Mouse (Mus musculus) embryonic stem cell, embryonic (primary cell): Measurements from ENCODE around the gene Htr1f.
"Not testable (repeated sequence)": the region's sequence is repeated elsewhere in the genome, so short reads cannot be mapped to it uniquely, and the experiment has no call there.

Source experiments
- CTCF ChIA-PET, 4 experiments: fragments of 300-600 bp in 2 of 4; fragments of 350-600 bp in 2 of 4; sonication (Branson Sonifier 250); formaldehyde crosslinking; loops; one replicate each; lab custom pipeline; 2022; ENCODE audit warnings: inconsistent platforms in 2 of 4; lab: Charles Lee
- POLR2A ChIA-PET, 4 experiments: fragments of 300-600 bp in 2 of 4; fragments of 350-600 bp in 2 of 4; sonication (Branson Sonifier 250); formaldehyde crosslinking; loops; one replicate each; lab custom pipeline; 2022; ENCODE audit warnings: antibody characterized with exemption in 4 of 4, inconsistent platforms in 1 of 4; lab: Charles Lee

Htr1f gene

DNA sequence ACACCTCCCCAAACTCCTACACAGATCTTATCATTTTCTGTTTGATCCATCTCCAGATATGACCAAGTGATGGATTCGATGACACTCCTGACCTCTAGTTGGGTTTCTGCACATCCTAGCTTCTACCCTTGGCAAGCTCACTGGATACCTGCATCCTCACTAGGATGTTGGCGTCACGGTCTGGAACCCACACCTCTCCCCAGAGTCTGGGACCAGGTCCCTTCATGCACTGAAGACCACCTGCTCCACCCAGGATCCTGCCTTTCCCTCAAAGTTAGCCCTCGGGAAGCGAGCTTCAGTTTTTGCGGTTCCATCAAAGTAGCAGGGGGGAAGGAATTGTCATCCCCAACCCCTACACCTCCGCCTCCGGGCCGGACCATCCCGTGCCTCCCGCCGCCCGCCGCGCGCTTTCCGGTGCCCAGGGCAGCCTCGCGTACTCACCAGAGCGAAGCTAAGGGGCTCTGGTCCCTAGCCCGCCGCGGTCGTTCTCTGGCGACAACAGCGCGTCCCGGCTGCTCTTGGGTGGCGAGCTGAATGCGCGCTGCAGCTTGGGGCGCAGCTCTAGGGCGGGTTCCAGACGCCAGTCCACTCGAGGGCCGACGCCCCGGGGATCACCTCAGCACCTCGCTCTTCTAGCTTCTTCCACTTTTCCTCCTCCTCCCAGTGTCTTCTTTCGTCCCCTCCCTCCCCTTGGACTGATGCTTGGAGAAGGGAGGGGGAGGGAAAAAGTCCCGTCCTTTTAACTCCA is at the start of gene Htr1f:
TSS of gene Htr1f (minus strand) at position 671 of the 748 bp plus-strand sequence.
- ChIA-PET CTCF (interaction anchor here in 1 of 4 experiments (0.7 kb wide), 1 partner anchor 182 kb away, joined by 15 read pairs; no protein-coding TSS in a partner anchor), POLR2A (interaction anchor here in 1 of 4 experiments (1.1 kb wide), 1 partner anchor 220 kb away, joined by 3 read pairs; no protein-coding TSS in a partner anchor)

DNA sequence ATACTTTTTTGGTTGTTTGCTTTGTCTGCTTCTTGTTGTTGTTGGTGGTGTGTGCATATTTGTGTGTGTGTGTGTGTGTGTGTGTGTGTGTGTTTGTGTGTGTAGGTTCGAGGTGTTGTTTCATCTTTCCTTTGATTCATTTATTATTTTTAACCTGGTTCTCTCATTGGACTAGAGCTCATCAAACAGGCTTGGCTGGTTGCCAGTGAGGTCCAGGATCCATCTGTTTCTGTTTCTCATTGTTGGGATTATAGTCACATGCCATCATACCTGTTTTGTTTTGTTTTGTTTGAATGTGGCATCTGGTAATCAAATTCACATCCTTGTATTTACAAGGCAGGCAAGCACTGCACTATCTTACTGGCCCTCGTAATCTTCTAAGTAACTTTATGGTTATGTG is 34.1 kb upstream of the Htr1f start:
- ChIA-PET CTCF (no interaction called here), POLR2A (no interaction called here)

DNA sequence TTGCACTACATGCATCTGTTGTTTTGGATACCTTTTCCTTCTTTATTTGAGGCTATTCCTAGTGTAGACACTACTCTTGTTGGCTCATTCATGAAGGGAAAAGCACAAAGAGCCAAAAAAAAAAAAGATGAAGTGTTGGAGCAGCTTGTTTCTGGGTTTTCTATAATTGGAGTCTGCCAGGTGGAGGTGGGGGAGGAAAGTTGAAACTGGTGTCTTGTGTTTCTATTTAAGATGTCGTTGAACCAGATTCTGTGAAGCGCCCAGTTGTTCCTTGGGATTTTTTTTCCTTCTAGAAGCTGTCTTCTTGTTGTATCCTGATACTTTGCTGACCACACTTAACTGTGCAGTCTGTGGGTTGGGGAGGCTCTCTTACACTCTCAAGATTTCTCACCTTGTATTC is 23.7 kb upstream of the Htr1f start:
- ChIA-PET CTCF (no interaction called here), POLR2A (no interaction called here)

DNA sequence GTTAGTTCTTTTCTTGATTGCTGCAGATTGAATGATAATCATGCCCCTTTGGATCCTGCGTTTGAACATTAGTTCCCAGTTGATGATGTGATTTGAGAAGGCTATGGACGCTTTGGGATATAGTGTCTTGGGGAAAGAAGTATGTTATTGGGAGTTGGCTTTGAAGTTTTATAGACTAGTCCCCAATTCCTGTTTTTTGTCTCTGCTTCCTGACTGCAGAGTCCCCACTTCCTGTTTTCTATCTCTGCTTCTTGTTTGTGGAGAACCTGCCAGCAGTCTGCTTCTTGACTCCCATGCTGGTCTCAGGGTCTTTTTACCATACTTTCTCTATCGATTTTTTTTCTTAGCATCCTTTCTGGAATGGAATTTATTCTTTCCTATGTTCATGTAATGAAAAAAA is 22.2 kb upstream of the Htr1f start:
- ChIA-PET CTCF (no interaction called here), POLR2A (no interaction called here)

DNA sequence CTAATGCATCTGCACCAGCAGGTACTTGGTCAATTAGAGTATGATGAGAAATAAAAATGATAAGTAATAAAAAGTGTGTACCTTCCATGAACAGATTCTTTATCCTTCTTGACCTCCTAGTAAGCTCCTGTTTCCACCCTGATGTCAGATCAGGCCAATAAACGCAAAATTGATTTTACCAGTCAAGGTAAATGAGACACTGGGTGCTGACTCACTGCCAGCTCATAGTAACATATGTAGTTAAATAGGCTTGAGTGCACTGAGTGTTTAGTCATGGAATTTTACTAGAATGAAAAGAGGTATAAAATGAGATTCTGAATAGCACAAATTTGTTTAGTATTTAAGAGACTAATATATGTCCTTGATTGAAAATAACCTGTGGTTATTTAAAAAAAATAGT is 6.6 kb upstream of the Htr1f start:
- POLR2A ChIA-PET, result no interaction called here
- CTCF ChIA-PET, result no interaction called here

DNA sequence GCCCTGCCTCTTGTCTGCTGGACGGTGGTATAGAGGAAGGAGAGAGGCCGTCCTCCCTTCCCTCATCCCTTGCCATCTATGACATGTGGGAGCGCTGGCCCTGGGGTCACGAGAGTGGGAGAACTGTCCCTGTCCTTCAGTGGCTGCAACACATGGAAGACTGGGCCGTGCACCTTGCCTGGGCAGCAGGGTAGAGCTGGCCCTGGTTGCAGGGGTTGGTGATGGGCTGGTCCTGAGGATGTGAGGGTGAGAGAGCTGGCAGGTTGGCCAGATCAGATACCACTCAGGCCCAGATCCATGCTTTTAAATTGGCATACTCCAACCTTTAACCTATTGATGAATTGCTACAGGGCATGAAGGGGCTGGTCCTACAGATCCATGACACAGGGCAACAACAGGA is 12.1 kb downstream of the Htr1f start:
- CTCF ChIA-PET, result no interaction called here
- POLR2A ChIA-PET, result interaction anchor here in 1 of 4 experiments (0.6 kb wide), 1 partner anchor 217 kb away, joined by 3 read pairs; no protein-coding TSS in a partner anchor

DNA sequence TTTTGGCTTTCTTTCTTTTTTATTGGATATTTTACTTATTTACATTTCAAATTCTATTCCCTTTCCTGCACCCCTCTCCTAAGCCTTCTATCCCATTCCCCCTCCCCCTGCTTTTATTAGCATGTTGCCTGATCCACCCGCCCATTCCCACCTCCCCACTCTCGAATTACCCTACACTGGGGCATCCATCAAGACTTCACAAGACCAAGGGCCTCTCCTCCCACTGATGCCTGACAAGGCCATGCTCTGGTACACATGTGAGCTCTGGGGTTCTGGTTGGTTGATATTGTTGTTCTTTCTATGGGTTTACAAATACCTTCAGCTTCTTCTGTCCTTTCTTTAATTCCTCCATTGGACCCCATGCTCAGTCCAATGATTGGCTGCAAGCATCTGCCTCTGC is 22.2 kb downstream of the Htr1f start:
- ChIA-PET CTCF (no interaction called here), POLR2A (no interaction called here)

DNA sequence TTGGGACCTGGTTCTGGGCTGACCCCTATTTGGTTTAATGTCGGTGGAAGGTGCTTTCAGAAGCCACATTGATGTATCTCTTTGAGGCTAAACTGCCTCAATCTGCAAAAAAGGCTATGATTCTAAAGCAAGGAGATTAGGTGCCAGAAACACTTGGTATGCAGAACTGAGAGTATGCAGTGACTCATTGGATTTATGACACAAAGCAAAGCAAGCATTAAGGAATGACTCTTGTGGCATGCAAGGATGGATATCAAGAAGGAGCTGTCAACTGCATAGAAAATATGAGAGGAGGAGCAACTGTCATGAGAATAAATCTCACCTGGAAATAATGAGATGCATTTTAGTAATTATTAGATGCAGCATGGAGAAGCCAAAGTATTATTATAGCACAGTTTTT is 35.8 kb downstream of the Htr1f start:
- ChIA-PET POLR2A (no interaction called here), CTCF (no interaction called here)

DNA sequence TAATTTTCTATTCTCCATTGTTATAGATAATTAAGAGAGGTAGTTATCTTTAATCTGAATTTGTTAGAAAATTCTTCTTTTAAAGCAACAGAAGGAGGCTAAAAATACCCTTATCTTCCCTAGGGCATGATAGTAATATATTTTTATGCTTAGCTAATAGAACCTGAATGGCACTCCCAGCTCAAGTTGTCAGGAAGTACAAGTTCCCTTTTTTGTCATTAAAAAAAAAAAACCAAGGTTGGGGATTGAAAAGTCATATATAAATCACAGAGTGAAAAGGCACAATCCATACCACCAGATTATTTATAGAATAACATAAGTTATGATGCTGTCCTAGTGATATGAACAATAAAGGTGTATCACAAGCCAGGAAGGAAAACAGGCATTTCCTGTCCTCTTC is 39.4 kb downstream of the Htr1f start:
- POLR2A ChIA-PET, result no interaction called here
- CTCF ChIA-PET, result no interaction called here

DNA sequence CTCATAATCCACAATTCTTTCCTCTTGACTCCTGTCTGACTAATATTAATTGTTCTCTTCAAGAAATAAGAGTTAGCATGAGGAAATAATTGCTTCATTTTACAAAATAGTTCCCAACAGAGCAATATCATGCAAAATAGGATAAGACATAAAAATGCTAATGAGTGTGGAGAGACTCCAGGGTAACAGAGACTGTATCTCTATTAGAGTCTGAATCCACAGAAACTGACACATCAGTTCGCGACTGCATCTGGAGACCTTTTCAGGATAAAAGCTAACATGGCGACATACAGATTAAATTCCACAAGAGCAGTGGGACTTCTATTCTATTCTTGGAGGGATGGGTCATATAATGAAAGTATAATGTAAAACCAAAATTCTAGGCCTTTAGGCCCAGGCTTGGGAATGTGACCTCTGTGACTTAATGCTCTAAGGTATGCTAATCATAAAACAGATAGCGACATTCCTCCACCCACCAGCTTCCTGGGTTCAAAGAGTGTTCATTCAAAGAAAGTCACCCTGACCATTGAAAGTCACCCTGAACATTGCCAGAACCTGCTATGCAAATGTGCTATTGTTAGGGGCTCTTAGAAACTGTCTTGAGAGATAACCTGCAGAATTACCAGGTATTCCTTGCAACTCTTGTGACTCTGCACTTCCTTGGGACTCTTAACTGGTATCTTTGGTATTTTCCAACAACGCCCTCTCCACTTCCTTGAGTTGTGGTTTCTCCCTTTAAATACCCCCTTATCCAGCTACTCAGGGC is 67.8 kb downstream of the Htr1f start:
- POLR2A ChIA-PET, CTCF ChIA-PET: not testable (repeated sequence)

DNA sequence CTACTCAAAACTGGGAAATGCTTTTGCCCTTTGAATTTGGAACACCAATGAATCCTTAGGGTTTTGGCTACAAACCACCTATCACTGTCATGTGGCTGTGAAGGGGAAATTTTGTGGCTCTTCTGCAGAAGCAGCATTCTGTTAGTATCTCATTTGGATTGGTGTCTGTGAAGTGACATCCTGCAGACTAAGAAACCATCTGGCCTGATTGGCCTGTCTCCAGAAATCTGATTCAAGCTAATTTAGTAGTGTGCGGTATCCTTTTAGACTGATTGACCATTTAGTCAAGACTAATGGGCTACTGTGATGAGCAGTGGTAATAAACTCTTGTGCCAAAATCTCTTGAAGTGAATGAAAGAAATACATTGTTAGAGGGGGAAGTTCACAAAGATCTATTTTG is 76.0 kb downstream of the Htr1f start:
- ChIA-PET POLR2A (no interaction called here), CTCF (no interaction called here)

DNA sequence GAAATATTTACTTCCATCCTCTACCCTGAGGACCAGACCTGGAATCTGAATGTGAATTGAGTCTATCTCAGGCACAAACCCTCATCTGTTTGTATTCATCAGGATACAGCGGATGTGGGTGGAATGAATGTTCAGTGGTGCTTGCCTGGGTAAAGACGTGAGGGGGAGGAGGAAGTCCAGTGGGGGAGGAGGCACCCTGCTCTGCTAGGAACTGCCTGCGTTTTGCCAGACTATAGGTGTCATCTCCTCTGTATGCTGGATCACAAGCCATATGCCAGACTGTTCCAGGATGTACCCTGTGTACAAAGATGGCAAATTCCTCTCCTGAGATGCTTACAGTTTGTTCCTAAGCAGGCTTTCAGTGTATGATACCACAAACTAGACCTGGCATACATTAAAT is 83.3 kb downstream of the Htr1f start:
- ChIA-PET POLR2A (no interaction called here), CTCF (no interaction called here)

DNA sequence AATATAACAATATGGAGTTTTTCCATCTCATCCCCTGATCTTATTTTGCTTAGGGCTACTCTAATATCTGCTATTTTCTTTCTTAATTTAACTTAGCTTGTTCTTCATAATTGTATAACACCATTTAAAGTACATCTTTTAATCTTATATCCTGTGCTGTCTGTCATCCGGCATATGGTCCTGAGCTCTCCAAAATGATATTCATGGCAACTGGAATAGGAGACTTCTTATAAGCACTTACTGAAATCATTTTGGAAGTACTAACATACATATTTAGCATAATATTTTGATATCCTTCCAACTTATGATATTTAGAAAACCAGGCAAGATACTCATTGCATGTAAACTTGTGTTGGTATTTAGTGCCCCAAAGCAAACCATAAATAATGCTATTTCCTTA is 86.9 kb downstream of the Htr1f start:
- ChIA-PET CTCF (no interaction called here), POLR2A (no interaction called here)

DNA sequence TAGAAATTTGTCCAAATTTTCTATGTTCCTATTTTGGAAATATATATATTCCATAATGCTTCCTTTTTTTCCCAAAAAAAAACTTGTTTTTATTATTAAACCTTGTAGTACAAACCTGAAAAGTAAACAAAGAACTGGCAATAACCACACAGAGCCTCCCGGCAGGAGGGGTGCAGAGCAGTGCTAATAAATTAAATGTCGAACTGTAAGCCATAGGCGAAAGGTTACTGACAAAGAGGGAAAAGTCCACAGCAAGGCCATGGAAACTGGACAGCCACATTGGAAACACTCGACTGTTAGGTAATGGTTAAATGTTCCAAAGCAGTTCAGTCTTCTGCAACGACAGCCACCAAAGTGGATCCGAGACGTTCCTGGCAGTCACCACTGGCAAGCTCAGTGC is 87.5 kb downstream of the Htr1f start:
- ChIA-PET CTCF (no interaction called here), POLR2A (no interaction called here)

DNA sequence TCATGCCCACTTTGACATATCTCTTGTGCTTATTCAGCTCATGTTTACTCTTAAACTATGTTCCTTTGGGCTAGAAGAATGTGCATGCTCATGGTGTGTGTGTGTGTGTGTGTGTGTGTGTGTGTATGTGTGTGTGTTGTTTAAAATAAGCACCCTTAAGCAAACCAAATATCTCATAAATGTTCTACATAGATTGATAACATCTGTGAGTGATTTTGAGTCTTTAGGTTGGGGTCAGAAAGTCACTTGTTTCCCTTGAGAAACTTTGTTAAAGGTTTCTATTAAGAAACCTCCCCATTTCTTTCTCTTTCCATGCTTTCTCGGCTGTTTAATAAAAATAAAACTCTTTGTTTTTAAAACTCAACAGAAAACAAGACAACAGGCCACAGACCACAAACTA is 88.1 kb downstream of the Htr1f start:
- ChIA-PET POLR2A (no interaction called here), CTCF (no interaction called here)

DNA sequence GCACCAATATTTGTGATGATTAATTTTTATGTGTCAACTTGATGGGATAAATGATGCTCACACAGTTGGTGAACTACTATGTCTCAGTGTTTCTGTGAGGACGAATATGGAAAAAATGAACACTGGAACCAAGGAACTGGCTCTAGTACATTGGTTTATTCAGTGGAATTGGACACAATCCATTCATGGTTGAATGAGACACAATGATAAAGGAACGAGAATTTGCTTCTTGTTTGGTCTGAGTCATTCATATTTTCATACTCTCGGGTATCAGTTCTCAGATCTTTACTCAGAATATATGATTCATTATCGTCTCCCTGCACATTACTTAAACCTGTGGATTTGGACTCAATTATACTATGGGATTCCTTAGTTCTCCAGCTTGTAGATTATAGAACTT is 90.4 kb downstream of the Htr1f start:
- CTCF ChIA-PET, result no interaction called here
- POLR2A ChIA-PET, result no interaction called here

DNA sequence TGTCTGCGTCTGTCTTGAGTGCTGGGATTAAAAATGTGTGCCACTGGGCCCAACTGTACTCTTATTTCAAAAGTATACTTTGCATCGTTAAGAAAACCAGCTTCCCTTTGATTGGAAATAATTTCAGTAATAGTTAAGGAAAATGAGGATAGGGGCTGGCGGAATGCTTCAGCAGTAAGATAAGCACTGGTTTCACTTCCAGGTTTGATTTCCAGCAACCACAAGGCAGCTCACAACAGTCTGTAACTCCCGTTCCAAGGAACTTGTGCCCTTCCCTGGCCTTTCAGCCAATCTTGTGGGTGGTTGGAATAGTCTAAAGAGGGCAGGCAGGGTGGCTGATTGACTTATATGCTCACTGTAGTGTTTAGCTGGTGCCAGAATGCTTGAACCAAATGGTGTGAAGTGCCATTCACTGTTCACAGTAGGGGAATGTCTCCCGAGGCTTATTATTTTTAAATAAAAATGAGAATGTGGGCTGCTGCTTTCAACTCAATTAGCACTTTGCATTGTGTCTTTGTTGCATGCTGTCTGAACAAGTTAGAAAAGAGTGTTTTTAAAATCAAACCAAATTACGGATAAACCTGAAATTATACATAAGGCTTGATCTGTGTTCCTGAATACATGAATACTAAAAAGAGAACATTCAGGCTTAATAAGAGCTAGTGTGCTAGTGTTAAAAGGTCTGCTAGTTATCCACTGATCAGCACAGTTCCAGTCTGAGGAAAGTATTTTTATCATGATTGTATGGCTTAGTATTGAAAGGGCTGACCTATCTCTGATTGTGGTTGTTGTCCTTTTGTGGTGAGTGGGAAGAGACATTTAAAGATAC is 103.4 kb downstream of the Htr1f start:
- ChIA-PET CTCF (no interaction called here), POLR2A (interaction anchor here in 1 of 4 experiments (0.5 kb wide), 1 partner anchor 87 kb away, joined by 3 read pairs; no protein-coding TSS in a partner anchor)

DNA sequence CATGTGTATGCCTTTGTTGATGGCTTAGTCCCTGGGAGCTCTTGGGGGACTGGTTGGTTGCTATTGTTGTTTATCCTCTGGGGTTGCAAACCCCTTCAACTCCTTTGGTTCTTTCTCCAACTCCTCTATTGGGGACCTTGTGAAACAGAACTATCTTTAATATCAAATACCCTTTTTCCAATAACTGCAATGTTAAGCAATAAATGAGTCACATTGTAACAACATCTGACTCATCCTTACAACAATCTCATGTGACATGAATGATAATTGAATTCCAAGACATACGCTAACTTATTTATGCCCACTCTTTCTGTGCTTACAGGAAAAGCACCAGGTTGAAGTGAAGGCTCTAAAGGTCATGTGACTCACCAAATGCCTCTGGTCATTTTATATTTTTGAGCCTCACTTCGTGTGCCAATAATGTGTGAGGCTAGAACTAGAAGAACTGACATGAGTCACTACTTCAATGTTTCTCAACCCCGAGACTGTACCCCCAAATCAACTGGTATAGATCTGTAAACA is 116.3 kb downstream of the Htr1f start:
- CTCF ChIA-PET, result no interaction called here

DNA sequence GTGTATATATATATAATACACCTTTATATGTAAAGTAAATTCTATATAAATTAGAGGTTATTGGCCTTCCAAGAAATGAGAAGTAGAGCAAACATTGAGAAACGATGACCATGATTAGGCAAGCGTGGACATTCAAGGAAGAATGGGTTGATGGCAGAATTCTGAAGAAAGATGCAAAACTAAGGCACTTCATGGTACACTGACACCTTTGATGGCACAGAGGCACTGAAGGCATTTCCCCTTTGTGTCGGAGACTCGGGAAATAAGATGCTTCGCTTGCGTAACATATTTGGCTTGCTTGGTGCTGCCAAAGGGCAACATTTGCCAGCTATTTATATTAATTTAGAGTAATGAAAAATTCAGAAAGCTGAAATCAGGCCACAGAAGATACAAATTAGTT is 118.1 kb downstream of the Htr1f start:
- POLR2A ChIA-PET, result interaction anchor here in 1 of 4 experiments (0.7 kb wide), 1 partner anchor 219 kb away, joined by 3 read pairs; no protein-coding TSS in a partner anchor
- CTCF ChIA-PET, result no interaction called here

More for the DNA sequence above, 116.3 kb downstream of the Htr1f start:
- POLR2A ChIA-PET, result no interaction called here

DNA sequence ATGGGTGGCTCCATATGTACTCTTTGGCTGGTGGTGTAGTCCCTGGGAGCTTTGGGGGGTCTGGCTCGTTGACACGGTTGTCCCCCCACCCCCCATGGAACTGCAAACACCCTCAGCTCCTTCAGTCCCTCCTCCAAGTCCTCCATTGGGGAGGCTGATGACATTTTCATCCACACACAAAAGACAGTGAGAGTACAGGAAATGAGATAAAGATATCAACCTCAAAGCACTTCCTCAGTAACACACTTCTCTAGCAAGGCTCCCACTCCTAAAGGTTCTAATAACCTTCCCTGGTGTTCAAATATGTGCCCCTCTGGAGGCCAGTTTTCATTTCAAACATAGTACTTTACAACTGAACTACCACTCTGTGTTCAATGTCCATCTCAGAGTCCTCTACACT is 118.6 kb downstream of the Htr1f start:
- ChIA-PET CTCF (no interaction called here), POLR2A (no interaction called here)
